Mouse (Mus musculus) midbrain, embryonic 15.5 days (tissue): ENCODE measurements around the gene Flt4. TPM values are rescaled to one million over a fixed set of nuclear protein-coding genes. Genes with fewer than 3 reads are reported as not detected.
A peak's percentile ranks its signal among the peaks of the same experiment; 100 is the strongest.

Experiments
- ATAC-seq: fragments of 200-750 bp; cut with Nextera tagmentation; replicated peaks from 2 replicates; pipeline ENCODE4 v1.8.0; 2017; ENCODE audit warnings: moderate TSS enrichment
- H3K27ac ChIP-seq: fragments of 300-500 bp; sonication (generic); 2 replicates; pipeline ENCODE4 v1.5.1; 2015; ENCODE audit warnings: mild to moderate bottlenecking, inconsistent platforms
- H3K27me3 ChIP-seq: fragments of 300-500 bp; sonication (generic); replicated peaks from 2 replicates; pipeline ENCODE4 v1.6.1; 2015; ENCODE audit warnings: inconsistent platforms
- H3K36me3 ChIP-seq: fragments of 300-500 bp; sonication (generic); replicated peaks from 2 replicates; pipeline ENCODE4 v1.6.1; 2015; ENCODE audit warnings: inconsistent platforms
- H3K4me1 ChIP-seq: fragments of 300-500 bp; sonication (generic); 2 replicates; pipeline ENCODE4 v1.6.1; 2015; ENCODE audit warnings: inconsistent platforms
- H3K4me2 ChIP-seq: fragments of 300-500 bp; sonication (generic); 2 replicates; pipeline ENCODE4 v1.6.1; 2015; ENCODE audit warnings: inconsistent platforms, mild to moderate bottlenecking, moderate library complexity
- H3K4me3 ChIP-seq: fragments of 300-500 bp; sonication (generic); 2 replicates; pipeline ENCODE4 v1.5.1; 2015; ENCODE audit warnings: mild to moderate bottlenecking, inconsistent platforms
- H3K9ac ChIP-seq: fragments of 300-500 bp; sonication (generic); 2 replicates; pipeline ENCODE4 v1.6.1; 2015; ENCODE audit warnings: mild to moderate bottlenecking, inconsistent platforms
- H3K9me3 ChIP-seq: fragments of 300-500 bp; sonication (generic); 2 replicates; pipeline ENCODE4 v1.6.1; 2016; ENCODE audit warnings: inconsistent platforms
- WGBS: fragments of 180-500 bp; shearing (Covaris S2); methylation state at CpG from one replicate; pipeline ENCODE4 v1.1.7; 2015; ENCODE audit warnings: mixed read lengths; 5-methylcytosine and 5-hydroxymethylcytosine counted together
- polyA plus RNA-seq: library from polyadenylated mRNA; unstranded; fragments of >200 nt; fragmentation: Nextera tagmentation; extraction: Ambion mirVana; gene quantifications from 2 replicates; pipeline ENCODE4 v1.2.1, GENCODE M21; 2015

Flt4 gene
- polyA plus RNA-seq, 1 experiment from 2014 or later, result 1.9 TPM

GRCm38 (mm10) chr11:49618476-49618875, 9.4 kb downstream of the Flt4 start:
- Histone ChIP-seq H3K9me3 (no peaks in the 10 kb centered on the region), H3K27me3 (no peaks in the 10 kb centered on the region; the same call in 1 of the 2 replicates), H3K4me1 (no peaks in the 10 kb centered on the region), H3K4me2 (no peak overlapping the region), H3K4me3 (no peak overlapping the region), H3K36me3 (no peaks in the 10 kb centered on the region), H3K27ac (no peak overlapping the region), H3K9ac (no peak overlapping the region)
- WGBS, result 78% methylated on average over 8 of the region's 8 CpGs
- no peak for ATAC-seq

GRCm38 (mm10) chr11:49621953-49622352, 12.9 kb downstream of the Flt4 start:
- H3K4me3 ChIP-seq, result no peak overlapping the region
- WGBS, result 73% methylated on average over 5 of the region's 5 CpGs
- H3K4me1 ChIP-seq, result no peaks in the 10 kb centered on the region
- ATAC-seq, result no peak
- no peaks in the 10 kb centered on the region for H3K36me3 ChIP-seq
- H3K9me3 ChIP-seq, result no peaks in the 10 kb centered on the region
- no peak overlapping the region for H3K9ac ChIP-seq
- no peak overlapping the region for H3K4me2 ChIP-seq
- H3K27me3 ChIP-seq, result no peaks in the 10 kb centered on the region
- no peak overlapping the region for H3K27ac ChIP-seq

- no peak overlapping the region for H3K27ac ChIP-seq
- no peak overlapping the region for H3K9ac ChIP-seq
- no peak for ATAC-seq
- 83% methylated on average over 3 of the region's 3 CpGs for WGBS
- no peaks in the 10 kb centered on the region for H3K27me3 ChIP-seq
- H3K36me3 ChIP-seq, result no peaks in the 10 kb centered on the region
- no peak overlapping the region for H3K4me3 ChIP-seq
- no peak overlapping the region for H3K4me2 ChIP-seq
- no peaks in the 10 kb centered on the region for H3K9me3 ChIP-seq
- H3K4me1 ChIP-seq, result no peaks in the 10 kb centered on the region
Measured at GRCm38 (mm10) chr11:49624156-49624555, 15.1 kb downstream of the Flt4 start.

GRCm38 (mm10) chr11:49625863-49626262, 16.8 kb downstream of the Flt4 start:
- Histone ChIP-seq H3K9me3 (no peaks in the 10 kb centered on the region), H3K4me1 (no peaks in the 10 kb centered on the region), H3K27ac (no peak overlapping the region), H3K36me3 (no peaks in the 10 kb centered on the region), H3K27me3 (no peaks in the 10 kb centered on the region), H3K4me2 (no peak overlapping the region), H3K4me3 (no peak overlapping the region), H3K9ac (no peak overlapping the region)
- WGBS, result 62% methylated on average over 15 of the region's 15 CpGs
- ATAC-seq, result no peak

- Histone ChIP-seq H3K36me3 (no peaks in the 10 kb centered on the region), H3K4me2 (no peak overlapping the region), H3K27me3 (no peaks in the 10 kb centered on the region), H3K4me1 (no peaks in the 10 kb centered on the region), H3K9me3 (no peaks in the 10 kb centered on the region), H3K27ac (no peak overlapping the region), H3K4me3 (no peak overlapping the region), H3K9ac (no peak overlapping the region)
- 72% methylated on average over 8 of the region's 8 CpGs for WGBS
- no peak for ATAC-seq
Measured at GRCm38 (mm10) chr11:49626748-49627147, 17.7 kb downstream of the Flt4 start.

GRCm38 (mm10) chr11:49631154-49631553, 22.1 kb downstream of the Flt4 start:
- peaks cover 32% of the 10 kb centered on the region for H3K27me3 ChIP-seq
- no peaks in the 10 kb centered on the region for H3K9me3 ChIP-seq
- H3K9ac ChIP-seq, result no peak overlapping the region
- H3K4me3 ChIP-seq, result no peak overlapping the region
- no peak overlapping the region for H3K4me2 ChIP-seq
- no peak for ATAC-seq
- no peaks in the 10 kb centered on the region for H3K36me3 ChIP-seq
- WGBS, result 39% methylated on average over 3 of the region's 3 CpGs
- no peak overlapping the region for H3K27ac ChIP-seq
- H3K4me1 ChIP-seq, result peaks cover 12% of the 10 kb centered on the region

- Histone ChIP-seq H3K36me3 (no peaks in the 10 kb centered on the region), H3K4me3 (no peak overlapping the region), H3K9me3 (no peaks in the 10 kb centered on the region), H3K27me3 (peaks cover 38% of the 10 kb centered on the region), H3K4me1 (peaks cover 12% of the 10 kb centered on the region), H3K9ac (no peak overlapping the region), H3K4me2 (no peak overlapping the region), H3K27ac (no peak overlapping the region)
- WGBS, result 82% methylated on average over 2 of the region's 2 CpGs
- no peak for ATAC-seq
Measured at GRCm38 (mm10) chr11:49632256-49632655, 23.2 kb downstream of the Flt4 start.

- H3K27me3 ChIP-seq, result peaks cover 41% of the 10 kb centered on the region
- H3K36me3 ChIP-seq, result no peaks in the 10 kb centered on the region
- H3K9ac ChIP-seq, result no peak overlapping the region
- H3K4me2 ChIP-seq, result peak overlapping the region; percentile 54
- no peak overlapping the region for H3K27ac ChIP-seq
- H3K4me1 ChIP-seq, result peaks cover 12% of the 10 kb centered on the region
- 12% methylated on average over 22 of the region's 22 CpGs for WGBS
- peak overlapping the region; percentile 36 for H3K4me3 ChIP-seq
- H3K9me3 ChIP-seq, result no peaks in the 10 kb centered on the region
- peak; percentile 50 for ATAC-seq
Measured at GRCm38 (mm10) chr11:49634101-49634500, 25.0 kb downstream of the Flt4 start.

GRCm38 (mm10) chr11:49635671-49636070, 26.6 kb downstream of the Flt4 start:
- Histone ChIP-seq H3K9ac (no peak overlapping the region), H3K36me3 (no peaks in the 10 kb centered on the region), H3K9me3 (no peaks in the 10 kb centered on the region), H3K4me3 (no peak overlapping the region), H3K27me3 (peaks cover 41% of the 10 kb centered on the region), H3K4me1 (peaks cover 12% of the 10 kb centered on the region), H3K4me2 (no peak overlapping the region), H3K27ac (no peak overlapping the region)
- ATAC-seq, result no peak
- WGBS, result 76% methylated on average over 6 of the region's 6 CpGs

GRCm38 (mm10) chr11:49636449-49636848, 27.4 kb downstream of the Flt4 start:
- Histone ChIP-seq H3K27me3 (peaks cover 41% of the 10 kb centered on the region), H3K9me3 (no peaks in the 10 kb centered on the region)
- WGBS, result 4% methylated on average over 11 of the region's 11 CpGs

GRCm38 (mm10) chr11:49645677-49646076, 36.6 kb downstream of the Flt4 start:
- H3K4me2 ChIP-seq, result no peak overlapping the region
- no peak for ATAC-seq
- no peak overlapping the region for H3K9ac ChIP-seq
- H3K27me3 ChIP-seq, result no peaks in the 10 kb centered on the region
- H3K9me3 ChIP-seq, result no peaks in the 10 kb centered on the region
- no peaks in the 10 kb centered on the region for H3K4me1 ChIP-seq
- 65% methylated on average over 8 of the region's 8 CpGs for WGBS
- H3K4me3 ChIP-seq, result no peak overlapping the region
- H3K36me3 ChIP-seq, result no peaks in the 10 kb centered on the region
- H3K27ac ChIP-seq, result no peak overlapping the region

More at GRCm38 (mm10) chr11:49636449-49636848, 27.4 kb downstream of the Flt4 start:
- Histone ChIP-seq H3K4me2 (no peak overlapping the region), H3K4me1 (peaks cover 12% of the 10 kb centered on the region), H3K4me3 (no peak overlapping the region), H3K9ac (no peak overlapping the region), H3K27ac (no peak overlapping the region), H3K36me3 (no peaks in the 10 kb centered on the region)
- ATAC-seq, result 0 out of 2 replicates have a peak, but pooled peaks have one; percentile 28

- ATAC-seq, result no peak
- Histone ChIP-seq H3K4me3 (no peak overlapping the region), H3K27ac (no peak overlapping the region), H3K4me1 (no peaks in the 10 kb centered on the region), H3K9ac (no peak overlapping the region), H3K4me2 (no peak overlapping the region), H3K36me3 (no peaks in the 10 kb centered on the region), H3K9me3 (no peaks in the 10 kb centered on the region), H3K27me3 (no peaks in the 10 kb centered on the region)
- 63% methylated on average over 18 of the region's 18 CpGs for WGBS
Measured at GRCm38 (mm10) chr11:49650113-49650993, 41.3 kb downstream of the Flt4 start.
